Mouse (Mus musculus): ENCODE results near the gene Ptgds.
A peak's percentile ranks its signal among the peaks of the same experiment; 100 is the strongest.

Gene Ptgds

GRCm38 (mm10) chr2:25480541-25480940, 10.7 kb upstream of the Ptgds start:
- no peak for DNase-seq (ENCODE audit: low read depth, low spot score)

DNA sequence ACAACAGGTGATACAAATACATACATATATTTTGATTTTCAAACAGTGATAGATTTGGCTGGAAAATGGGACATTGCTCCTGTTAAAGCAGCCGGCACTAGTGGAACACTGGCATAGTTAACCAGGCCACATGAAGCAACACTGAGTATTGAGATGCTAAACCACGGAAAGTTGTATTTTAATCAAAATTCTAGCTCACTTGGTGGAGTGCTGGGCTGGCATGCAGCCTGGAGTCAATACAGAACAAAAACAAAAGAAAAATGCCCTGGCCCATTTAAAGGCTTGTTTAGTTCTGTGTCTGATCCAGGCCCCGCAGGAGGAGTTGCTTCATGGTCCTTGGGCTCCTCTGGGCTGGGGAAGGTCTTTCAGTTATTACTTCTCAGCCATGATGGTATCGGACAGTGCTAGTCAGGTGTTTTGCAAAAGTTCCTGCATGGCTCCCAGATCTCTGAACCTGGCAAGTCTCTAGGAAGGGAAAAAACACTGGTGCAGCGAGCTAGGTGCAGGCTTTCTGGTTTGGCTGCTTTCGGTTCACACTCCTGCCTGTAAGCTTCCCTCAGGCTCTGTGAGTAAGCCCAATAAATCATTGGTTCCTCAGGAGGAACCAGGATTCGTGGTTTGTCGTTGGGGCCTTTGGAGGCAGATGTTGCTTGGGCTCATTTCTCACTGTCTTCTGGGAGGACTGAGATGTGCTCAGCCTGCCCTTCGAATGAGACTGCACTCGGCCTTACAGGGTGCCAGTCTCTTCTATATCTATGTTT, 9.9 kb upstream of the Ptgds start:
- no peak for DNase-seq (ENCODE audit: low read depth, low spot score)

DNA sequence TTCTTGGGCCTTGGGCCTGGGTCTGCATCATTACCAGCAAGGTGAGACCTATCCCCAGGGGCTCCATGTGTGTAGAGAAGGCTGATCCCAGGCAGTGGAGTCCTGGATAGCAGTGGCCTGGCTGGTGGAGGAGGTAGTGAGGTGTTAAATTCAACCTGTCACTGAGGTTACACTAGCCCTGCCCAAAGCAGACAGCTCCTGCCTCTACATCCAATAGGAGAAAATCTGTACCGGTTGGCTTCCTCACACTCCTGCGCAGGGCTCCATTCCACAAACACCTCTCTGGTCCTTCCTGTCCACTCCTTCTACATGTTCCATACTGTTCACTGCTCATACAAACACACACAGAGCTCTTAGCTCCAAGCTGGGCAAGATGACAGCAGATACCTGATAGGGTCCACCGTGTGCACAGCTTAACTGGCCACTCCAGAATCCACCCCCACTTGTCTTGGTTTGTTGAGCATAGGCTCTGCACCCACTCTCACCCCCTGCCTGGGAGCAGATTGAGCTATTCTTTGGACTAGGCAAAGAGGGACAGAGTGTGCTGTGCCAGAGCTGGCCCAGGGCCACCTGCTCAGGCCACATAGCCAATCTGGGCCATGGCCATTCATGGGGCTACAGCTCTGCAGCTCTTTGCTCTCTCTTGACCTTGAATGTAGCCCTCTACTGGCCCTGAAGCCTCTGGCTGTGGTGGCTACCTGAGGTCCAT, 8.3 kb upstream of the Ptgds start:
- DNase-seq (ENCODE audit: low read depth, low spot score) = peak; percentile 98

- no peak for DNase-seq (ENCODE audit: low read depth, low spot score)
Measured at GRCm38 (mm10) chr2:25477541-25477940, 7.7 kb upstream of the Ptgds start.

DNA sequence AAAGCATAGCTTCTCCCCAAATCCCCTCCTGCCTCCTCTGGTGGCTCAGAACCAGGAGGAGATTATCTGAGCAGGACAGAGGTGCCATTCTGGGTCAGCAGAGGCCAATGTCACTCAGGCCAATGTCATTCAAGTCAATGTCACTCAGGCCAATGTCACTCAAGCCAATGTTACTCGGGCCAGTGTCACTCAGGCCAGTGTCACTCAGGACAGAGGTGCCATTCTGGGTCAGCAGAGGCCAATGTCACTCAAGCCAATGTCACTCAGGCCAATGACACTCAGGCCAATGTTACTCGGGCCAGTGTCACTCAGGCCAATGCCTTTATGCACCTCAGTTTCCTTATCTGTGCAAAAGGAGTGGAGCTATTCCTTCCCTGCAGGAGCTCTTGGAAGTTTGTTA, 2.7 kb upstream of the Ptgds start:
- no peak for DNase-seq (ENCODE audit: low read depth, low spot score)

DNA sequence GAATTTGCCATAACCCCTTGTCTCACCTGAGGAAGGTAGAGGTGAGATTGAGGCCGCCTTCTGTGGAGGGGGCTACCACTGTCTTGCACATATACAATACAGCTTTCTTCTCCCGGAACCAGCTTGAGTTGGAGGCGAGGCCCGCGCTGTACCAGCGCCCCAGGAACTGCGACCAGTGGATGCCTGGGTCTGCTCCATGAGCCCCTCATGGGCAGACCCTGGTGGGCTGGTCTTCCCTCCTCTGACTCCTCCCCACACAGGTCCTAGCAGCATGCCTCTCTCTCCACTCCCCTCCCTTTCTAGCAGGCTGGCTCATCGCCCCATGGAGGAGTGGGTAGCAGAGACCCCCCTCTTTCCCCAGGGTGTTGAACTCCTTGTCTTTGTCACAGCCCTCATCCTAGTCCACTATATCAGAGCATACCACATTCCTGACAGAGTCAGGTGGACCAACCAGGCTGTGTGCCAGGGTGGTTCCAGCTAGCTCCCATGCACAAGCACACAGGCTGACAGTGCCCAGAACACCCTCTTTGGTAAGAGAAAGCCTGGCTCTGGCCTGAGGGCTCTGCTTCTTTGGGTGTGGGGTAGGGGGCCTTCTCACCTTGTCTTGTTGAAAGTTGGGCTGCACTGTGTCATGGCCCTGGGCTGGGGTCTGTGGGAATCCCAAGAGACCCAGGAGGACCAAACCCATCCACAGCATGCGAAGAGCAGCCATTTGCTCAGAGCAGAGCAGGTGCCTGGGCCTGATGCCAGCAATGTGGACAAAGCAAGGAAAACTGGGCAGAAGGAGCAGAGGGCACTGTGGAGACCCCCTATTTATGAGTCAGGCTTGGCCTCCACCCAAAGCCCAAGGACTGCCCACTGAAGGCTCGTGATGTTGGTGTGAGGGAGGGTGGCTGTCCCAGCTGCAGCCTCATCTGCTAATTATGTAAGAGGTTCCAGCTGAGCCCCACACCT, 607 bp downstream of the Ptgds start:
- DNase-seq (ENCODE audit: low read depth, low spot score) = peak; percentile 92

DNA sequence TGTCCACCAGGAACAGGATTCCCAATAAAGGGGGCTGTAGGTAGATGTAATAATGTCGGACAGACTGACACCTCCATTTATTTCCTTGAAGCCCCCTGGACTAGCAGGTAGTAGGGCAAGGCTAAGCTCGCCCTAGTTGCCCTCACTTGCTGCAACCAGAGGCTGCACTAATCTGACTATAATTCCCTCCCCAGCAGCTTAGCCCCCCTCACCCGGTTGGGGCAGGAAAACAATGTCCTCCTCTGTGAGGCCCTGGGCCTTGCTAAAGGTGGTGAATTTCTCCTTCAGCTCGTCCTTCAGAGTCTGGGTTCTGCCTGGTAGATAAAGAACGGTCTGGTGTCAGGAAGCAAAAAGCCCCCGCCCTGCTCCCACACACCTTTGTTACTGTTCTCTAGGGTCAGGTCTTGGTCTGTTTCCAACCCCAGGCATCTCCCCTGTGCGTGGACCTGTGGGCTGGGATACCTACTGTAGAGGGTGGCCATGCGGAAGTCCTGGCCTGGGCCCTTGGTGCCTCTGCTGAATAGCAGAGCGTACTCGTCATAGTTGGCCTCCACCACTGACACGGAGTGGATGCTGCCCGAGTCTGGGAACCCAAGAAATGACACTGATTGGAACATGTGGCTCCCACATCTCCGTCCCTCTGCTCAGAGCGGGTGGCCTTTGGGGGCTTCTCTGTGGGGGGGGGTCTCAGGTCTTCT, 2.1 kb downstream of the Ptgds start:
- no peak for DNase-seq (ENCODE audit: low read depth, low spot score)

- peak; percentile 80 for DNase-seq (ENCODE audit: low read depth, low spot score)
Measured at GRCm38 (mm10) chr2:25465816-25466635, 3.8 kb downstream of the Ptgds start.

DNA sequence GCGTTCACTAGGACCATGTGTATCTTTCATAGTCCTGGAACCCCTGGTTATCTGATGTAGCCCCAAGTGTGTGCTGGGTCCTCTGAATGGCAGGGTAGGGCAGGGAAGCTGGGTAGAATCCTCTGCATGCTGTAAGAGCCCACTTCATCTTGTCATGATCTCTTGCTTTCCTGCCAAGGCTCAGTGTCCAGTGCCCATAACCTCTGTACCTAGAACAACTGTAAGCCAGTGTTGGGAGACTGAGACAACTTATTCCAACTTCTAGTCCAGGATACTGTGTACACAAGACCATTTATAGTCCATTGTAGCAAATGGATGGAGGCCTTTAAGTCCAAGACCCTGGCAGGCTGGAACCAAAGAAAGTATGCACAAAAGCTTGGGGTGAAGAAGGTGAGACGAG, 4.6 kb downstream of the Ptgds start:
- DNase-seq (ENCODE audit: low read depth, low spot score) = no peak

GRCm38 (mm10) chr2:25463630-25464029, 6.2 kb downstream of the Ptgds start:
- peak; percentile 64 for DNase-seq (ENCODE audit: low read depth, low spot score)

GRCm38 (mm10) chr2:25461407-25461806, 8.4 kb downstream of the Ptgds start:
- no peak for DNase-seq (ENCODE audit: low read depth, low spot score)

DNA sequence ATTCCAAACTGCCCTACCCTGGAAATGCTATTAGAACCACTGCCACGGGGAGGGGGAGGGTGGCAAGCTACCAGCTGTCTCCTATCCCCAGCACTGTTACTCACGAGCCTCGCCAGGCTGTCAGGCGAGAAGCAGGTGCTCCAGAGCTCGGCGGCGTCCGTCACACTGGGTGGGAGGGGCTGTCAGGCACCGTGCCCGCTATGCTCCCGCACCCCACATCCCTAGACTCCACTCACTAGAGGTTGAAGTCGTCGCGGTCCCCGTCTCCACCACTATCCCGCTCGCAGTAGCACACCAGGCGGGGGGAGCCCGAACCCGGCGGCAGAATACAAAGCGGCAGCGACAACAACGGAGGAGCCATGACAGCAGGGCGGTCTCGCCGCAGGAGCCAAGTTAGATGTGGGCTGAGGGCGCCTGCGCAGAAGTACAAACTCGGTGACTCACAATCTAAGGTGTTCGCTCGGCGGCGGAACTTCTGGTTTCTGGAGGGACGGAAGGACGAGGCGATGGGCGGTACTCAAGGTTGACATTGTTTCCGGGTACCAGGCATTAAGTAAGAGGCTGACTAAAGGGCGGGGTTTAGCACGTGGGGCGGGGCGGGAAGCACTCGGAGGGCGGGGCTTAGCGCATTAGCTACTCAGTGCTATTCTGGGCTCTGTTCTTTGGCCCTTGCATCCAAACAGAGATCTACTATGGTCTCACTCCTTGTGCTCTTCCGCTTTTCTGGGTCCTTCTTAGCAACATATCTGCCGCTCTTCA, 9.1 kb downstream of the Ptgds start, which contains the start of gene Paxx:
Paxx (minus strand) TSS at position 544 of the 759 bp plus-strand sequence.
- DNase-seq (ENCODE audit: low read depth, low spot score) = peak; percentile 99

GRCm38 (mm10) chr2:25460135-25460534, 9.7 kb downstream of the Ptgds start:
- DNase-seq (ENCODE audit: low read depth, low spot score) = no peak

- DNase-seq (ENCODE audit: low read depth, low spot score) = peak; percentile 66
Measured at GRCm38 (mm10) chr2:25458911-25459310, 10.9 kb downstream of the Ptgds start.

- DNase-seq (ENCODE audit: low read depth, low spot score) = peak; percentile 63
Measured at GRCm38 (mm10) chr2:25457022-25457896, 12.6 kb downstream of the Ptgds start.

DNA sequence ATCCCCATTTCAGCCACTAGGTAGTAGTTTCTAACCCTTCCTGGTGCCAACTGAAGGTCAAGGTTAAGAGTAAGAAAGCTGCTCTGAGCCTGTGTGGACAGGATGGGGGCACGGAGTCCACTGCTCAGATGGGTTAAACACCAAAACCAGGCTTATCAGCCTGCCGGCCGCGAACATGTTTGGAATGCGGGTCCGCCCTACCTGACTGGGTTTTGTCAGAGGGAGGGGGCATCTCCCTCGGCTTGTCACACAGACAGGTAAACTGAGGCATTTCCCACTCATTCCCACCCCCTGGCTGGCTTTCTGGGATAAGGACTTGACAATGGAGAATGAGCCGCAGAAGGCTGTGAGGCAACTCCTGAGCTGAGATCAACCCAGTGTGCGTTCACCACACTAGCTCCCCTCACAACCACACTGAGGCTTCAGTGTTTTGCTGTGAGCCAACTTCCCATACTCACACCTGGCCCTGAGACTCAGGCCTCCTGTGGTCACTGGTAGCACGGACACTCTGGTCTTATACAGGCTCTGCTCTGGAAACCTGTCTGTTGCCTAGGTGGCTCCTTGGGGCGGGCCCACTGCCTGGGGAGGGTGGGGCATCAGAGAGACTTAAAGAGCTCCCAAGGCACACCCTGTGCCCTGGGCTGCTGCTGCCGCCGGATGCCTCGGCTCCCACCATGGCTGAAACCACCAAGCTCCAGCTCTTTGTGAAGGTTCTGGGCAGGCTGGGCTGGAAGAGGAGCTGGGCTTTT, 13.5 kb downstream of the Ptgds start, which contains the start of gene Clic3:
Clic3 (plus strand) TSS at position 634 of the 749 bp plus-strand sequence.
- no peak for DNase-seq (ENCODE audit: low read depth, low spot score)

GRCm38 (mm10) chr2:25452951-25453350, 16.9 kb downstream of the Ptgds start:
- no peak for DNase-seq (ENCODE audit: low read depth, low spot score)
